Mouse (Mus musculus) heart, adult 2 months (tissue): Measurements from ENCODE around the gene Irf2. TPM values are rescaled to one million over a fixed set of nuclear protein-coding genes. Genes with fewer than 3 reads are reported as not detected.

Source experiments
- DNase-seq, 2 experiments: peaks; one replicate each; pipeline ENCODE4 v3.0.0; 2021
- H3K27ac ChIP-seq: fragments of 200-600 bp; 2 replicates; pipeline ENCODE4 v1.8.1; 2022
- H3K27me3 ChIP-seq: fragments of 200-500 bp; 2 replicates; pipeline ENCODE4 v1.6.1; 2012; ENCODE audit warnings: mild to moderate bottlenecking, low read length, inconsistent platforms, mixed read lengths; ENCODE audit not compliant: control insufficient read depth, insufficient read depth
- H3K36me3 ChIP-seq: fragments of 200-500 bp; 2 replicates; pipeline ENCODE4 v1.6.1; 2012; ENCODE audit warnings: low read length, inconsistent platforms; ENCODE audit not compliant: control insufficient read depth, insufficient read depth
- H3K4me1 ChIP-seq: fragments of 200-500 bp; 2 replicates; pipeline ENCODE4 v1.6.1; 2011; ENCODE audit warnings: low read length; ENCODE audit not compliant: control insufficient read depth, insufficient read depth
- H3K4me3 ChIP-seq: fragments of 200-600 bp; 2 replicates; pipeline ENCODE4 v1.8.1; 2022
- H3K79me2 ChIP-seq: fragments of 200-500 bp; replicated peaks from 2 replicates; pipeline ENCODE4 v1.6.1; 2012; ENCODE audit warnings: mild to moderate bottlenecking, inconsistent platforms, low read length, moderate library complexity, mixed read lengths; ENCODE audit not compliant: control insufficient read depth, insufficient read depth
- H3K9ac ChIP-seq: fragments of 200-500 bp; 2 replicates; pipeline ENCODE4 v1.6.1; 2012; ENCODE audit warnings: low read depth, mild to moderate bottlenecking, control low read depth, inconsistent platforms, low read length, mixed read lengths
- CTCF ChIP-seq: fragments of 200-600 bp; IDR thresholded peaks from 2 replicates; pipeline ENCODE4 v1.8.1; 2022; ENCODE audit warnings: antibody characterized with exemption, mild to moderate bottlenecking, moderate library complexity
- EP300 ChIP-seq: fragments of 200-500 bp; IDR thresholded peaks from 2 replicates; pipeline ENCODE4 v1.6.1; 2011; ENCODE audit warnings: low read depth, low read length, control low read depth; ENCODE audit not compliant: insufficient read depth
- POLR2A ChIP-seq: fragments of 200-500 bp; IDR thresholded peaks from 2 replicates; pipeline ENCODE4 v1.6.1; 2011; ENCODE audit warnings: mild to moderate bottlenecking, low read depth, low read length, control low read depth; ENCODE audit not compliant: insufficient read depth
- WGBS: fragments of 180-500 bp; shearing (Covaris S2); methylation state at CpG from one replicate; pipeline ENCODE4 v1.1.7; 2018; 5-methylcytosine and 5-hydroxymethylcytosine counted together
- intact Hi-C: fragments of 180-260 bp; cut with DNase I; formaldehyde crosslinking; loops from one replicate; pipeline ENCODE4 v1.15.1; 2025
- polyA plus RNA-seq: library from polyadenylated mRNA; depleted of rRNA; stranded (reverse); fragments of >200 nt; gene quantifications from 2 replicates; pipeline ENCODE4 v1.2.3, GENCODE M21; 2012
- total RNA-seq, 2 experiments: library from RNA; stranded (reverse); gene quantifications; 2 replicates each; pipeline ENCODE4 v1.2.3; 2021

Gene Irf2
- total and polyA plus RNA-seq, 3 experiments: 10.3 to 35.9 (median 31.8) TPM

- H3K27ac ChIP-seq: no peak overlapping the region; the same call in 1 of the 2 replicates
- intact Hi-C loops: loop anchor here (5.0 kb wide), 1 partner anchor 83 kb away; no protein-coding TSS in a partner anchor
- WGBS: 77% methylated on average over 6 of the region's 6 CpGs
- H3K27me3 ChIP-seq: no peaks in the 10 kb centered on the region
- DNase-seq: no peak
- no peaks in the 10 kb centered on the region for H3K79me2 ChIP-seq
- H3K36me3 ChIP-seq: peaks cover 32% of the 10 kb centered on the region
- peaks cover 34% of the 10 kb centered on the region for H3K4me1 ChIP-seq
- H3K9ac ChIP-seq: no peak overlapping the region
- no peak overlapping the region for H3K4me3 ChIP-seq
- no peak for TF ChIP-seq EP300
- TF ChIP-seq CTCF: no peak
- no peak for TF ChIP-seq POLR2A
These were observed 109.4 kb downstream of the Irf2 start for GRCm38 (mm10) chr8:46848931-46849330.

- Histone ChIP-seq H3K36me3 (peaks cover 27% of the 10 kb centered on the region), H3K4me3 (no peak overlapping the region), H3K27ac (no peak overlapping the region; the same call in 1 of the 2 replicates), H3K27me3 (no peaks in the 10 kb centered on the region), H3K79me2 (no peaks in the 10 kb centered on the region), H3K4me1 (peaks cover 29% of the 10 kb centered on the region), H3K9ac (no peak overlapping the region)
- TF ChIP-seq EP300 (no peak), POLR2A (no peak), CTCF (no peak)
- WGBS: 59% methylated on average over 2 of the region's 2 CpGs
- DNase-seq: no peak
- intact Hi-C loops: loop anchor here (5.0 kb wide), 1 partner anchor 83 kb away; no protein-coding TSS in a partner anchor
These were observed 109.9 kb downstream of the Irf2 start for GRCm38 (mm10) chr8:46849458-46849857.

- DNase-seq: peak; percentile 52 to 65
- H3K4me3 ChIP-seq: no peak overlapping the region
- WGBS: 15% methylated on average over 6 of the region's 6 CpGs
- H3K36me3 ChIP-seq: peaks cover 26% of the 10 kb centered on the region
- intact Hi-C loops: loop anchor here (5.0 kb wide), 1 partner anchor 37 kb away; no protein-coding TSS in a partner anchor
- peaks cover 25% of the 10 kb centered on the region for H3K4me1 ChIP-seq
- TF ChIP-seq POLR2A (no peak), EP300 (peak; percentile 43; the same call in 1 of the 2 replicates)
- H3K79me2 ChIP-seq: no peaks in the 10 kb centered on the region
- H3K27ac ChIP-seq: peak overlapping the region; percentile 39
- H3K27me3 ChIP-seq: no peaks in the 10 kb centered on the region
- no peak overlapping the region for H3K9ac ChIP-seq
These were observed 110.8 kb downstream of the Irf2 start for GRCm38 (mm10) chr8:46850258-46850897.

GRCm38 (mm10) chr8:46851560-46851959 lies 112.0 kb downstream of the Irf2 start:
- intact Hi-C loops: loop anchor here (5.0 kb wide), 1 partner anchor 36 kb away; no protein-coding TSS in a partner anchor
- DNase-seq: peak in 1 of 2 experiments; percentile 36
- H3K36me3 ChIP-seq: peaks cover 19% of the 10 kb centered on the region
- peaks cover 19% of the 10 kb centered on the region for H3K4me1 ChIP-seq
- TF ChIP-seq CTCF (no peak), EP300 (no peak), POLR2A (no peak)
- 73% methylated on average over 4 of the region's 4 CpGs for WGBS
- H3K9ac ChIP-seq: no peak overlapping the region
- peak overlapping the region; percentile 58 for H3K27ac ChIP-seq
- no peak overlapping the region for H3K4me3 ChIP-seq
- no peaks in the 10 kb centered on the region for H3K79me2 ChIP-seq
- no peaks in the 10 kb centered on the region for H3K27me3 ChIP-seq

- Histone ChIP-seq H3K79me2 (no peaks in the 10 kb centered on the region), H3K9ac (no peak overlapping the region), H3K36me3 (peaks cover 17% of the 10 kb centered on the region), H3K4me3 (no peak overlapping the region), H3K4me1 (peaks cover 19% of the 10 kb centered on the region), H3K27ac (peak overlapping the region; percentile 58), H3K27me3 (no peaks in the 10 kb centered on the region)
- intact Hi-C loops: loop anchor here (5.0 kb wide), 1 partner anchor 35 kb away; no protein-coding TSS in a partner anchor
- TF ChIP-seq CTCF (no peak), POLR2A (no peak), EP300 (no peak)
- WGBS: 30% methylated on average over 11 of the region's 11 CpGs
- DNase-seq: peak in 1 of 2 experiments; percentile 59
These were observed 112.8 kb downstream of the Irf2 start for GRCm38 (mm10) chr8:46852377-46852776.
